Mouse (Mus musculus) kidney, adult 8-10 months (tissue): ENCODE measurements at regions not wholly inside any gene's neighbourhood (a gene's known extent, or its start where the extent isn't known, plus 50 kb on each side); places are given as distances from the start of the nearest gene placed in this dataset.

Experiments
- DNase-seq, 2 experiments: peaks; one replicate each; pipeline ENCODE4 v3.0.0; 2022

DNA sequence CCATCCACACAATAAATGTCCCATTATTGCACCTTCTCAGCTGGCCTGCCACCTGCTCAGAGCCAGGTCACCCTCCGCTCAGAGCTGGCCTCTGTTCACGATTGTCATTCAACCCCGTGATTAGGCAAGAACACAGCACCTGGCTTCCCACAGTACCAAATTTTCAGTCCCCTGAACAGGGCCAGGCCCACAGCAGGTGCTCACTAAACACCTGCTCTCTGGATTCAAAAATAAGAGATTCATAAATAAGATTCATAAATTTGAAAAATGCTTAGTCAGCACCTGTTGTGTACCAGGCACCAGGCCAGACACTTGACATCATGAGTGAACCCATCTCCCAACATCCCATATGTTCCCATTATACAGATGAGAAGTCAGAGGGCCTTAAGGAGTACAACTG is 272.2 kb downstream of the Matn1 start:
- no peak for DNase-seq

DNA sequence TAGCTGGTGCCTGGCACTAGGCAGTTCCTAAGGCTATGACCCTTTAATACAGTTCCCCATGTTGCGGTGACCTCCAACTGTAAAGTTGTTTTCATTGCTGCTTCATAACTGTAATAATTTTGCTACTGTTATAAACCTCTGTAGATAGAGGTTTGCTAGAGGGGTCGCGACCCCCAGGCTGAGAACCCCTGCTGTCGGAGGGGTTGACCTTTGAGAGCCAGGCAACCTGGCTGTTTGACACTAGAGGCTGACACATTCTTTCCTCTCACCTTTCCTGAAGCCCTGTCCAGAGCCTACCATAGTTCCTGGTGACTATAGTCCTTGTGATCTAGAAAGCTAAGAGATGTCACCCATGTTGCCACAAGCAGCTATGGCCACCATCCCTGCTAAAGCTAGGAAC is 272.9 kb downstream of the Matn1 start:
- DNase-seq: no peak

DNA sequence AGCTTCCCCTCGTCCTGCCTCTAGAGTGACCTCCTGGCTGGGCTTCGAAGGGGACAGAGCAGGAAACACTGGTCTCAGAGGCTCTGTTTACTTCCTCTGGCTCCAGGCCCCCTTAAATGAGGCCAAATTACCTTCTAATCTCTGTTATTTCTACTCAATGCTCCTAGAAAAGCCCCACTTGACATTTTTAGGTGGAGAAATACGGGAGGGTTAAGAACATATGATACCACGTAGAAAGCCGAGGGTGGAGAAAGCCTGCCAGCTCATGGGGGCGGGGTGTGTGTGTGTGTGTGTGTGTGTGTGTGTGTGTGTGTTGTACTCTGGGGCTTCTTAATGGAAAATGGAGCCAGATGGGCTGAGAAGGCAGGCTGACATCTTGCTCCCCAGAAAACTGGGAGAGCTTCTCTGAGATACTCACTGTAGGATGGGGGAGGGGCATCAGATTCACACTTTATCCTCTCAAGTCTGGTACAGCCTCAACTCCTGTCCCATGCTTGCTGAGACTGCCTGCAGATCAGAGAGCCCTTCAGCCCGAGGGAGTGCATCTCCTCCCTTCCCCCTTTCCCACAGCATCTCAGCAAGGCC is 273.5 kb downstream of the Matn1 start:
- no peak for DNase-seq

DNA sequence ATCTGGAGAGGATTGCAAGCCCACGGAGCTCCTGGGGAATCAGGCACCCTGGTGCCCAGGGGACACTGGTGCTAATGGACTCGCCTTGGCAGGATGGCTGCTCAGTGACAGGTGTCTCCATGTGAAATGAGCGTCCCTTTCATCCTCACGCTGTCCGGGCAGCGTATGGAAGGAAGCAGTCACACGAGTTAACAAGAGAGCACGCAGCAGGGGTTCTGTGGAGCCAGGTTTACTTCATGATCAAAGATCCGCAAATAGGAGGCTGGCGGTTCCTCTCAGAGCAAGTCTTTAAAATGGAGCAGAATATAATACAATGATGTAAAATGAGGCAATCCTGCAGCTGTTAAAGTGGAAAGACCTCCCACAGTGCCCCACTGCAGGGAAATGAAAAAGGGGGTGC is 276.8 kb downstream of the Matn1 start:
- no peak for DNase-seq

DNA sequence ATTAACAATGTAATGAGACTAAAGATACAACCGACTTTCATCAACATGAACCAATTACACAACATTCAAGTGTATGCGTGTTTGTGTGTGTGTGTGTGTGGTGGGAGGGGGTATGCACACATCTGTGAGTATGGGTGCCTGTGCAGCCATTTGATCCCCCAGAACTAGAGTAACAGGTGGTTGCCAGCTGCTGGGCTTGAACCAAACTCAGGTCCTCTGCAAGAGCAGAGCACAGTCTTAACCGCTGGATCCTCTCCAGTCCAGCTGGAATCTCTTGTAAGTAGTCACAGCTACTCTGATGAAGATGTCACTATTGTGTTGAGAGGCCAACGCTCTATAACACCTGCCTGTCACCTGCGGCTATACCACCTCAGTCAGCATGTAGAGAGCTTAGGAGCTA is 286.2 kb downstream of the Matn1 start:
- no peak for DNase-seq

DNA sequence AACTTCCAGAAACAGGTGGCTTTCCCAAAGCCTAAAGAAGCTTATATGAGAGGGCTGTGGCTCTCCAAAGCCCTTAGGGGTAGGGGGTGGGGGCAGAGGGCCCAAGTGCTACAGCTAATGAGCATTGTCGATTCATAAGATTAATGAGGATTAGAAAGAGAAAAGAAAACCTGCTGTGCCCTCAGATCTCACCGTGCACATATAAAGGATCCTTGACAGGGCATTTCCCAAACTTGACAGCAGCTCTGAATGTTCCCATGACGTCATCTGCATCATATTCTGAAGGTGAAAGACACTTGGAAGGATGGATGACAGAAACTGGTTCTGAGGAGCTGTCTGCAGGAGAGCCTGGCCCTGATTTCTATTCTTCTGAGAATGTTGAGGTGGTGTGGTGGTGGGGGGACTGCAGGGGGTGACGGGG is 292.4 kb downstream of the Matn1 start:
- DNase-seq: no peak

DNA sequence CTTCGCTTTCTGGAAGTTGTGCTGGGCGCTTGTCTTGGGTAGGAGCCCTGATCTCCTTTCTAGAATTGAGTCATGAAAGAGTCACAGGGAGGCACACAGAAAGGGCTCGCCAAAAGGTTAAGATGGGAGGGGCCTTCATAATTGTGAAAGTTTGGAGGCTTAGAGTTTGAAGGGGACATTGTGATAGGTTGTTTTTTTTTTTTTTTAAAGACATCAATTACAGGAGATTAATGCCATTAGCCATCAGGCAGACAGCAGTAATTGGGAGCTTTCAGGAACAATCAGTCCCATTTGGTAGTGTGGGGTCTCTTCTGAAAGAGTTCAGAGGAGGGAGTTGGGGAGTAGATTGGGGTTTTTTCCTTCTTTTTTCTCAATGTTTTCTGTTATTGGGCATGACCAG is 294.4 kb downstream of the Matn1 start:
- no peak for DNase-seq

DNA sequence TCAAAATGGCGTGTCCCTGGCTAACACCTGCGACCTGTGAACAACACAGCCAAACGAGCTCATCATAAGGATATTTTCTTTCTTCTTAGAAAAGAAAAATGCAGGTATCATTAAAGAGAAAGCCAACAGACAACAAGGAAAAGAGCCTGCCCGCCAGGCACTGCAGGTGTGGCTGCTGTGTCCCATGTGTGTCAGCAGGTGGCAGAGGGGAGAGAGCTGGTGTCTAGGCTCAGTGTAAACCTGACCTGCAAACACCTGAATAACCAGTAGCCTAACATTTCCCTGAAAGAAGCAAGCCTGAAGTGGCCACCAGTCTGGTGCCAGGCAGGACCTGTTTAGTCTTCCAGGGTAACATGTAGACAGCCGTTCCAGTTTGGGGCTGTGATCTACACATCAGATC is 294.9 kb downstream of the Matn1 start:
- DNase-seq: no peak

DNA sequence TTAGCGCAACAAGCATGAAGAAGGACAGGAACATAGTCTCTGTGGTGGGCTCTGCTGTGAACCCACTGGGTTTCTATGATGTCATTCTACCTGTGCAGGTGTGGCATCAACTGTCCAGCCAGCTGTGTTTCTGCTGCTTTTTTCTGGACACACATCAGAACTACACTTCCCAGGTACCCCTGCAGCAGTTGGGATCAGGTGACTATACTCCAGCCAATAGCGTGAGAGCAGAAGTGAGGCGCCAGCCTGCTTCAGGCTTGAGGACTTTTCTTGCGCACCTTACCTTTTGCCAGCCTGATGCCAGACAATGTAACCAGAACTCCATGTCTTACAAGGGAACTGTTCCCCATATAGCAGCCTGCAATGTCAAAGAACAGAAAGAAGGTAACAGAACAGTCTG is 296.3 kb downstream of the Matn1 start:
- DNase-seq: no peak

DNA sequence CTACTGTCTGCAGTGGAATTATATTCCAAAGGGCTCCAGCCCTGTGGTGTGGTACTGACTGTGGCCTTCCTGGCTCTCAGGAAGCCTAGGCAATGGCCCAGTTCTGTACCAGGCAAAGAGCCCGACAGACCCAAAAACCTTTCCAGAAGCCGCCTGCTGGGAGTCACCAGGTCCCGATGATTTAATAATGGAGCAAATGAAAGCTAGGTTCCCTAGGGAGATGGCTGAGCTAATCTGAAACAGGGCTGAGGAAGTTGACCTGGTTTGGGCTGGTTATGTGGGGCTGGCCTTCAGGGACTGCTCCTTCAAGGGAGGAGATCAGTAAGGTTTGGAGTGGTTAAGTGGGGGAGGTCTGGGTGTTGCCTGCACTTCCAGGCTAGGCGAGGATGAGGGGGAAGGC is 298.1 kb downstream of the Matn1 start:
- no peak for DNase-seq

DNA sequence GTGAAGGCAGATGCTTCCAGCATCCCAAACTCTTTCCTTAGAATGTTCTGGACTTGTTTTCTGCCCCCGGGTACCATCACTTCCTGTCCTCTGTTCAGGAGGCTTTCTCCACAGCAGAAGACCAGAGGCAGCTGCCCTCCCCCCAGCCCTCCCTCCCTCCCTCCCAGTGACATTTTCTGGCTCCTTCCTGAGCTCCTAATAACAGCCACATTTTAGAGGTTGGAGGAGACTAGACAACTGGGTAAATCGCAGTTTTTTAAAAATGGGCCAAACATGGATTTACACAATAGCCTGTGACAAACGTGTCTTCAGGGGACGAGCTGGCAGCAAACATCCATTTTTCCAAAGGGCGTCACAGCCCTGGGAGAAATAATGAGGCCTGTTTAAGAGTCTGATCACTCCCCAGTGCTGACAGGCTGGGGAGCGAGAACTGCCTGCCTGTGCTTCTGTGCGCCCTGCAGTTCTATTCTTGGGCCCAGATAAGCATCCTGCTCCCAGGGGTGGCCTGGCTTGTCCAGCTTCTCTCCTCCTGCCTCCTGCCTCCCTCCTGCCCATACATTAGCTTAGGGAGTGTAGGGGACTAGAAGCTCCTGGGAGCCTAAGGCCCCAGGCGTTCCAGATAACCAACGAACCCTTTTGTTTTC is 299.7 kb downstream of the Matn1 start:
- no peak for DNase-seq

DNA sequence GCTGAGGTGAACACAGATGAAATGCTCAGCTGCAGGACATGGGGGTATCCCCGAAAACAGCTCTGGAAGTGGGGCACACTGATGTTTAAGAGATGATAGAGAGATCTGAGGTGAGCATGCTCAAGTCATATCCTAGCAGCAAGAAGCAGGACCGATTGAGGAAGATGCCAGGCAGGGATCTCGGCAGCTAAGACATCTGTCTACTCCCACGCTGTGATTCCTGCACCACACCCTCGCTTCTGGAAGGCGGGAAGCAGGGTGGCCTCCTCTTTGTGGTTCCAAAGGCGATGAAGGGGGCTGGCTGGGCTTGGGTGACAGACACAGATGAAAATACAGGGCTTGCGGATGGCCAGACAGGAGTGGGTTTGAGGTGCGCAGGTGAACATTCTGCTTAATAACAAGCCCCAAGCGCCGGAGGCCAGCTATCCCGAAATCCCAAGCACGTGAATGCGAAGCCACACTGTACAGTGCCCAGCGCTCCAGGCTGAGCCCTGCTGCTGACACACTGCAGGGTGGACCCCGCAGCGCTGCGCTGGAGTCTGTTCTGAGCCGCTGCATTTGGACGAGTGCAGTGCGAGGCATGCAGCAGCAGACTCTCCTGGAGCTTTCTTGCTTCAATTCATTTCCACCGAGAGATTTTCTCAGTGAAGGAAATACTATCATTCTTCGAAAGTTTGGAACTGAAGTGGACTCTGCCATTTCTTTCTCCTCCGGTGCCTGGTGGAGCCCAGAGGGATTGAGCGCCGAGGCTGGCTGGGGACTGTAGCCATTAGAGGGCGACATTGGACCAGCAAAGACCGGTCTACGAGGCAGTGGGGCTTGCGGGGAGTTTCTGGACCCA is 308.6 kb downstream of the Matn1 start:
- peak in 1 of 2 experiments; percentile 77 for DNase-seq

DNA sequence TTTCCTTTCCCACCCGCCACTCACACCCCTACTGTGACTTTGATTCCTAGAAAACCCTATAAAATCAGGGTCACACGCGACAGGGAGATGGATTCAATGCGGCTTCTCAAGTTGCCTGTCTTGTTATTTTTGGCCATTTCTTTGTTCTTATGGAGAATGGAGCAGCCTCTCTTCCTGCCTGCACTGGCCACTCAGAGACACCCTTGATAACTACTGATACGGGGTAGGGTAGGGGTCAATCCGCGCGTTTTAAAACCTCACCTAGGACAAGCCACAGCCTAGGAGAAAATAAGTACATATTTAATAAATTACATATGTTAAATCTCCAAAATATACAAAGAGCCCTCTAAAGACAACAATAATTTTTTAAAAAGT is 309.2 kb downstream of the Matn1 start:
- DNase-seq: peak in 1 of 2 experiments; percentile 47

DNA sequence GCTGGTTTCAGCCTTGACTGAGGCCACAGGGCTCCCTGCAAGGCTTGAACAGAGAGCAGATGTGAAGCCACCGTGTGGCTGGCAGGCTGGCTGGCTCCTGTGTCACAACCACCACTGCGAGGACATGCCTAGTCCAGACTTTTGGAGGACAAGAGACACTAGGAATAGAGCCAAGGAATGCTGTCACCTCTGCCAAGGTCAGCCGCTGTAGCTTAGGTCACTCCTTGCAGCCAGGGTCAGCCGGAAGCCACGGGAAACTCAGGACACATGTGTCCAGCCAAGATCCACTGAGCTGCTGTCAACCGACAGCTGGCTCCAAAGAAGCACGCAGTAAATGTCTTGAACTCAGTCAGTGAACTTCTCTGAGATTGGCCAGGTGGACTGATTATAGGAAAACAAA is 310.1 kb downstream of the Matn1 start:
- DNase-seq: peak; percentile 78 to 84

DNA sequence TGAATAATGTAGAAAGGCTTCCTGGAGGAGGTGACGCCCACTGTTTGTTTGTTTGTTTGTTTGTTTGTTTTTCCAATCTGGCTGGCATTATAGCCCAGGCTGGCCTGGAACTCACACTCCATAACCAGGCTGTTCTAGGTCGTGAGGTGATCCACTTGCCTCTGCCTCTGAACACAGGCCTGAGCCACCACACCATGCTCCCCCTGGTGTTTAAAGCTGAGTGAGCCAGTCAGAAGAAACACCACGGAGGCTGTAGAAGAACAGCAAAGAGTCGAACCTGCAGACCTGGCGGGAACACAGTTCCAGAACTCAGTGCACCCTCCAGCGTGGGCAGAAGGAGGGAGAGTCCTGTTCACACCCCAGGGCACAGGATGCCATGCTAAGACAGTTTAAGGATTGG is 310.5 kb downstream of the Matn1 start:
- peak in 1 of 2 experiments; percentile 14 for DNase-seq

DNA sequence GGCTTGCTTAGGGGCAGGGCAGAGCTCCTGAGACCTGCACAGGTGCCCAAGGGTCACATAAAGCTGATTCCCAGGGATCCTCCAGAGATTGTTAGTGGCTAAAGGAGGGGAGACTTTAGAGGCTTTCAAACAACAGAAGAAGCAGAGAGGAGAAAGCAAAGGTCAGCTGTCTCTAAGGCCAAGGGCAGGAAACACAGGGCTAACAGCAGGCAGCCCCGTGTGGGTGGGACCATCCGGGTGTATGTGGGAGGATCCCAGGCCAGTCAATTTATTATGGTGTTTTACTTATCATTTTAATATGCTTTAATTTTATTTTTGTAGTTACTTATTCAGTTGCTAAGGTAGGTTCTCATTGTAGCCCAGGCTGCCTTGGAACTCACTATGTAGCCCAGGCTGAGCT is 317.1 kb downstream of the Matn1 start:
- no peak for DNase-seq

DNA sequence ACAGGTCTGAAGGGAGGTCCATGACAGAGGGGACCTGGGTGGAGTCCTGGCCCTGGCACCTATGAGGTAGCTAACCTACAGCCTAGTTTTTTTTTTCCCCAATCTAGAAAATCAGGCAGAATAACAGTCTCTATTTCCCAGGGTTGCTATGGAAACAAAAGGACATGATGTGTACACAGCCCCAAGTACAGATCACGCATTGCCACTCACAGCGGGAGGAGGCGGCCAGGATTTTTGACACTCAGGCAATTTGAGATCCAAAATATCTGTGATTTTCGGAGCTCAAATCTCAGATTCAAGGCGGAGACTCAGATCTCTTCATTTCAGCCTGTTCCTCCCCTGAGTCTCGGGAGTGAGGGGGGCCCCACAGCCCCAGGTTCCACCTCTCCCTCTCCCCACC is 318.7 kb downstream of the Matn1 start:
- DNase-seq: no peak

DNA sequence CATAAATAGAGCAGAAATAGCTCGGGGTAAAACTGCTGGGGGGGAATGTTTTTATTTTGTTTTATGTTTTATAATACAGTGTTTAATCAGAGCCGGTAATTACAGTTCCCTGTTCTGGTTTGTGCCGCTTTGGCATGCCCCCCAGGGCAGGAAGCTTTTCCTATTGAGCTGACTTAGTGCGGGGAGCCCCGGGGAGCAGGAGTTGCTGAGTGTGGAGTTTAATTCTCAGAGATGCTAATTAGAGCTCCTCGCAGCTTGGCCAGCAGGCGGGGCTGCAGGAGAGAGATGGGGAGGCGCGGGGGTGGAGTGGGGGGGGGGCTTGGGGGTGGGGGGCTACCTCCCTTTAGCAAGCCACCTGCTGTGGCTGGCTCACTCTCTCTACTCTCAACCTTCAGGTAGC is 322.6 kb downstream of the Matn1 start:
- no peak for DNase-seq

DNA sequence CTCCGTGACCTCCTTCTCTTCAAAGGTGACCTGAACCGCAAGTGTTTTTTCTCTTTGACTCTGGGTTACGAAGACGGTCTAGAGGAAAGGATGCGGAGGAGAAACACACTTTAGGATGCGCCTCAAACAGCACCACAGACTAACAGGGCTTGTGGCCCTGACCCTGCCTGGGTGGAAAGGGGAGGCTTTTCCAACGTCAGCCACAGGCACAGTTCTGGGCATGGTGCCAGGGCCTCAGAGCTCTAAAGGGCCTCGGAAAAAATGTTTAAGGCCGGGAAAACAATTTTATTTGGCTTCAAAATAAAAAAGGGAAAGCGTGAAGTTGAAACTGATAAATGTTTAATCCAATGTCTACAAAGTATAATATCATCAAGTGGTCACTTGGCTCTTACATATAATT is 323.6 kb downstream of the Matn1 start:
- peak; percentile 36 to 60 for DNase-seq

DNA sequence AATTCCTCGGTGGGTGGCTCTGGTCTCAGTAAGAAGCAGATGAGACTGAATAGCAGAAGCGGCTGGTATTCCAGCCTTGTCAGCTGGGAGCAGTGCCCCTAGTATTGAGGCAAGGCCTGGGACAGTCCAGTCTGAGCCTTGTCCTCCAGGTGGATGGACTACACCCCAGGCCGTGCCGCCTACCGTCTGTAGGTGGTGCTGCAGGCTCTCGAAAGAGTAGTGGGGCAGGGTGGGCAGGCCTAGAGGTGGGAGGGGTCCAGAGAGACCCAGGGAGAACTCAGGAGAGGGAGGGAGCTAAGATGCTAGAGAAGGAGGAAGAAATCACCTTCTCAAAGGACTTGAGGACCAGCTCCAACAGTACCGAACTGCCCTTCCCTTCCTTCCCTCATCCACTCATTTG is 326.0 kb downstream of the Matn1 start:
- peak in 1 of 2 experiments; percentile 26 for DNase-seq

DNA sequence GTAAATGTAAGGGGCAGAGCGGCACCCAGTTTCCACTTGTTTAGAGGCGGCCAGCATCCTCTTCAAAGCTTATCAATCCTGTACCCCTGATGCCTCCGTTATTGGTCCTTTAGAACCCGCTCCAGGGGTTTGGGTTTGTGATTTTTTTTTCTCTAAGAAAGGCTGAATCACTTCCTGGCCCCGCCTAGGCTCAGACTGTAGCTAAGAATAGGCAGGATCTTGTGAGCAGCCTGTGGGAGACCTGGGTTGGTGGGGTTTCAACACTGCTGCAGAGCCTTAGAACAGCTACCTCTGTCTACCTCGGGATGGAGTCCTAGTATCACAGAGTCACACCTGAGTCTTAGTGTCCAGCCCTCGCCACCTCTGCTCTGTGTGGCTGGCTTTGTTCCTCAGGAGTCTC is 327.9 kb downstream of the Matn1 start:
- no peak for DNase-seq

DNA sequence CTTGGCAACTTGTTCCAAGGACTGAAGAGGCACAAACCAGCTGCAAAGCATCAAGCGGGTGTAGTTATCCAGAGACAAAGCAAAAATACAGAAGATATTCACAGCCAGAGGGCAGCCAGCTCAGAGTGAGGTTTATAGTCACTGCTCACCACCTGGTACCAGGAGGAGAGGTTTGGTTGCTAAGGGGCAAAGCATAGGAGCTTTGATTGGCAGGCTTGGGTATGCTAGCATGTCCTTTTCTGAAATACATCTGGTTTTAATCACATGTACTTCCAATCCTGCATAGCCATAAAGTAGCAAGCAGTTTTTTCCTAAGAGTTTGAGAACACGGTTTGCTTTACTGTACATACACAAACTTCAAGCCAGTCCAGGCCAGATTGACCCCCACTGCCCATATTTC is 349.4 kb downstream of the Matn1 start:
- DNase-seq: no peak

DNA sequence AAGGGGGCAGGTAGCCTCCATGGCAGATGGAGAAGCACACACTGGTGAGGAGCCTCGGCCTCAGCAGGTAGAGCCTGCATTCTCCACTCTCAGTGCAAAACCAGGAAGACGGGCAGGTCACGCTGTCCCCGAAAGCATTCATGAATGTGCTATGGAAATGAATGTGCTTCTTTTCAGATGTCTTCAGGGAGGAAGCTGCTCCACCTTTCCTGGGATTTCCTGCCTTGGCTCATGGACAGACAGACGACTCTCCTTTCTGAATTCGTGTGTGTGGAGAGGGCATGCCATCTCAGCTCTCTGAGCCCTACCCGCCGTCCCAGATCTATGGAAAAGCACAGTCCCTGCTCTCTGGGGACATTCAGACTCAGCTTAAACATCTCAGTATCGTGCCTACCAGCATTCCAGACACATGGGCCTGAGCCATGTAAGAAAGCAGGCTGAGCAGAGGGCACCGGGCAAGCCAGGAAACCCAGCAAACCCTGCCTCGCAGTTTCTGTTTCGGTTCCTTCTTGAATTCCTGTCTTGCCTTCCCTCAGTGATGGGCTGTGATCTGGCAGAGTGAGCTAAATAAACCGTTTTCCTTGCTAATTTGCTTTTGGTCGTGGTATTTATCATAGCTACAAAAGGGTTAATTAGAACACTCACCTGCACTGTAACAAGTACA is 354.0 kb downstream of the Matn1 start:
- peak; percentile 31 to 45 for DNase-seq

DNA sequence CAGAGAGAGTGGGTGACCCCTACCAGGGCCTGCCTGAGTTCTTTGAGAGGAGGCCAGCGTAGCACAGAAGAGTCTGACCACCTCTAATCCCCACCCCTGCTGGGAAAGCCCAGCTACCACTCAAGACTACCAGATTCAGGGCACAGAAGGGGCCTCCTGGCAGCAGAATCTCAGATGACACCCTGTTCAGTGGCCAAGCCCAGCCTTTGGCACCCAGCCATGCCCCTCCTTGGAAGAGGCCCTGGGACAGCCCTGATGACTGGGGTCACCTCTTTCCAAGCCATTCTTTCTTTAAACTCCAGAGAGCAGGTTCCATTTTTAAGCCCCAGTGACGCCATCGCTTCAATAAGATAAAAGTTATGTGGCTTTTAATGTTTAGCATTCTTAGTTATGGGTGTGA is 359.8 kb downstream of the Matn1 start:
- peak in 1 of 2 experiments; percentile 5 for DNase-seq
